Mouse (Mus musculus): ENCODE measurements around the gene Gltpd2.

DNA sequence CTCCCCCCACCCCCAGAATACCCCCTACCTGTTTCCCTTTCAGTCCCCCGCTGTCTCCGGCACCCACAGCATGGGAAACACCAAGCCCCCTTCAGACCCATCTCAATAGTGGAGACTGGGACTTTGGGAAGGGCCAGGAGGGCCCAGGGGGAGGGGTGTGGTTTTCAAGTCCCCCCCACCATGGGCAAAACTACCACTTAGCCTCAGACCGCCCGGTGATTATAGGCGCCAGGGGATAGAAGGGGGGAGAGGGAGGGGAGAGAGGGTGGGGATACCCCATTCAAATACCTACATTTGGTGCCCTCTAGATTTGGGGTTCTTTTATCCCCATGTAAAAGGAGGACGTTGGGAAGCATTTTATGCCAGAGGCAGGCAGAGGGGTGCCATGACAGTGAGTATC, 13.8 kb downstream of the Gltpd2 start, which contains the start of gene Gm40193:
- no peak for TF ChIP-seq GATA1 (IDR thresholded peaks at IDR 0.05; ENCODE audit: borderline replicate concordance, low read length)
- no peak for TF ChIP-seq FLI1 (IDR thresholded peaks at IDR 0.05; ENCODE audit: low read length)
